Mouse (Mus musculus) forebrain, embryonic 16.5 days (tissue): Measurements from ENCODE around the gene Clstn1. TPM values are rescaled to one million over a fixed set of nuclear protein-coding genes. Genes with fewer than 3 reads are reported as not detected.
A peak's percentile ranks its signal among the peaks of the same experiment; 100 is the strongest.

Experiments used
- ATAC-seq: fragments of 200-750 bp; cut with Nextera tagmentation; 2 replicates; pipeline ENCODE4 v1.8.0; 2017; ENCODE audit warnings: mild to moderate bottlenecking, moderate library complexity
- H3K27ac ChIP-seq: fragments of 300-500 bp; sonication (generic); 2 replicates; pipeline ENCODE4 v1.5.1; 2014; ENCODE audit warnings: low read length, control low read depth
- H3K27me3 ChIP-seq: fragments of 300-500 bp; sonication (generic); replicated peaks from 2 replicates; pipeline ENCODE4 v1.6.1; 2014; ENCODE audit warnings: low read length; ENCODE audit not compliant: control insufficient read depth, insufficient read depth
- H3K36me3 ChIP-seq: fragments of 300-500 bp; sonication (generic); 2 replicates; pipeline ENCODE4 v1.6.1; 2014; ENCODE audit not compliant: control insufficient read depth, insufficient read depth
- H3K4me1 ChIP-seq: fragments of 300-500 bp; sonication (generic); replicated peaks from 2 replicates; pipeline ENCODE4 v1.6.1; 2014; ENCODE audit warnings: low read length; ENCODE audit not compliant: control insufficient read depth, insufficient read depth
- H3K4me2 ChIP-seq: fragments of 300-500 bp; sonication (generic); 2 replicates; pipeline ENCODE4 v1.6.1; 2014; ENCODE audit warnings: mild to moderate bottlenecking, low read length, control low read depth
- H3K4me3 ChIP-seq: fragments of 300-500 bp; sonication (generic); replicated peaks from 2 replicates; pipeline ENCODE4 v1.5.1; 2014; ENCODE audit warnings: mild to moderate bottlenecking, low read length, control low read depth
- H3K9ac ChIP-seq: fragments of 300-500 bp; sonication (generic); replicated peaks from 2 replicates; pipeline ENCODE4 v1.6.1; 2014; ENCODE audit warnings: low read depth, low read length, control low read depth
- H3K9me3 ChIP-seq: fragments of 300-500 bp; sonication (generic); 2 replicates; pipeline ENCODE4 v1.6.1; 2016; ENCODE audit warnings: low read length; ENCODE audit not compliant: control insufficient read depth
- WGBS: fragments of 180-500 bp; shearing (Covaris S2); extraction: QIAGEN DNeasy Blood & Tissue Kit; methylation state at CpG from one replicate; pipeline ENCODE4 v1.1.7; 2014; 5-methylcytosine and 5-hydroxymethylcytosine counted together
- polyA plus RNA-seq: library from polyadenylated mRNA; unstranded; fragments of >200 nt; fragmentation: Nextera tagmentation; extraction: Ambion mirVana; gene quantifications from 2 replicates; pipeline ENCODE4 v1.2.1, GENCODE M21; 2015

The Clstn1 gene
- polyA plus RNA-seq, 1 experiment from 2014 or later: 65.3 TPM

DNA sequence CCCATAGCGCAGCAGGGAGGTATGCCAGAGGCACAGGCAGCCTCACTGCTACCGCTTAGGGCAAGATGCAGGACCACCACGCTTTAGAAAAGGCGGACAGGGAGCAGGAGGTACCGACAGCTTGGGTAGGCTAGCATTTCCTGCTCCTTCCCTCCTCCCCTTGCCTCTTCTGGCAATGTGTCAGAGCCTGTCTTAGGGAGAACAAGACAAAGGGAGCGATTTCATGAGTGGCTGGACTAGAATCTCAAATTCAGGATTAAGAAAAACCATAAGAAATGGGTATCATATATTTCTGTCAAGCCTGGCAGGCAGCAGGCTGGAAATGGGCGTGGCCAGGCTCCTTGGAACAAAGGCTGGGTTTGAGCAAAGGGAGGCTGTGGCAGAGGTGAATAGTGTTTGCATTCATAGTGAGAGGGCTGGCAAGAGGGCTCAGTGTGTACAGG is 23.3 kb upstream of the Clstn1 start:
- Histone ChIP-seq H3K36me3 (peaks cover 9% of the 10 kb centered on the region; the same call in 1 of the 2 replicates), H3K9ac (peak overlapping the region; percentile 30), H3K27ac (peak overlapping the region; percentile 89), H3K9me3 (no peaks in the 10 kb centered on the region), H3K4me2 (peak overlapping the region; percentile 9), H3K4me1 (peaks cover 27% of the 10 kb centered on the region), H3K4me3 (0 out of 2 replicates have a peak overlapping the region, but pooled peaks have one; percentile 2), H3K27me3 (no peaks in the 10 kb centered on the region)
- ATAC-seq: peak; percentile 82
- WGBS: 11% methylated on average over 7 of the region's 7 CpGs

DNA sequence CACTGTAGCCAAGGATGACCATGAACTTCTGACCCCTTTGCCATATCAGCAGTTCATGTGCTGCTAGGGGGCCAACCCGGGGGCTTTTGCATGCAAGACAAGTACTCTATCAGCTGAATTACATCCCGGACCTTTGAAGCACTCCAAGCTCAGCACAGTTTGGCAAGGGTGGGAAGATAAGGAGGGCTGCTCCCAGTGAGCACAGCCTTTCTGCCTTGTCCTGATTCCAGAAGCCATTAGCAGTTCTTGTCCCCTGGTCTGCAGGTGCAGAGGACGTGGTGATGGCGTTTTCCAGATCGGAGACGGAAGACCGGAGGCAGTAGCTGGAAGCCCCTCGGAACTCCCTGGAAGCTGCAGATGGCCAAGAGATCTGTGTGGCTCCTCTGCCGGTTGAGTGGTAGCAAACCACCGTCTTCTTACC is 22.3 kb upstream of the Clstn1 start:
- H3K9me3 ChIP-seq: no peaks in the 10 kb centered on the region
- peaks cover 27% of the 10 kb centered on the region for H3K4me1 ChIP-seq
- H3K4me3 ChIP-seq: no peak overlapping the region
- no peak overlapping the region for H3K9ac ChIP-seq
- H3K27me3 ChIP-seq: no peaks in the 10 kb centered on the region
- 85% methylated on average over 10 of the region's 10 CpGs for WGBS
- peaks cover 9% of the 10 kb centered on the region; the same call in 1 of the 2 replicates for H3K36me3 ChIP-seq
- no peak for ATAC-seq
- peak overlapping the region; percentile 9; the same call in 1 of the 2 replicates for H3K4me2 ChIP-seq
- H3K27ac ChIP-seq: peak overlapping the region; percentile 89

DNA sequence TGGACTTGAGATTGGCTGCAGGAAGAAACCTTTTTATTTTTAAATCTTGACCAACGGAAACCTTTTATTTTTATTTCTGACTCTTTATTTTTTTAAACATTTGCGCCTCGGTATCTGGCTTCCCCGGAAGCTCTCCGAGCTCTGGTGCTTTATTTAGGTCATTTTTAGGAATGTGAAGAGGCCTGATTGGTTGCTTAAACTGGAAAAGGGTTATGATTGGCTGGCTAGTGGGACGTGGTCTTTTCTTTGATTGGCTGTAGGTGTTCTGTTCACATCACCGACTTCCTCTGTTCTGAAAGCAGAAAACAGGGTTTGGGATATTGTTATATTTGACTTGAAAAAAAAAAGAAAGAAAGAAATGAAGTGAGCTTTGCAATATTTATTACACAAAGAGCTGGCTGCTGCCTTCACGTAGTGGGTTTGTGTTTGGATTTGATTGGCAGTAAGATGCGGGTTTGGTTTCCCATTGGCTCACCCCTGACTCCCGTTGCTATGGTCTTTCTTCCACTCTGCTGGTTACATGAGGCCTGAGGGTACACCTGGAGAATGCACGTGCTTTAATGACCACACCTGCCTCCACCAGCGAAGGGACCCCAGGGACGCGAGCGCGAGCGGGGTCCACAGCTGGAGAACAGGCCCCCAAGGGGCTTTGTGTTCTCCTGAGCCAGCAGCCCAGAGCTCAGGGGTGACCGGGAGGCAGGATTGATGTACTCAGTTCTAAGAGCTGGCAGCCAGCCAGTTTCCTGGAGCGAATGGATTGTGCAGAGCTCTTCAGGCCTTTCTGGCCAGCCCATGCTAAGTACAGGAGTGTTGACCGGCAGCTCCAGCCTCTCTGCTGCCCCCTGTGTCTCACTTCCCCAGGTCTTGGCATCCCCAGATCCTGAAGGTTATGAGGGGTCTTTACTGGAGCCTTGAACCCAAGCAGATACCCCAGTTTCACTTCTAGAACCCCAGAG is 21.5 kb upstream of the Clstn1 start:
- H3K27me3 ChIP-seq: no peaks in the 10 kb centered on the region
- no peaks in the 10 kb centered on the region for H3K9me3 ChIP-seq
- H3K4me2 ChIP-seq: peak overlapping the region; percentile 37
- H3K9ac ChIP-seq: no peak overlapping the region
- no peak overlapping the region for H3K4me3 ChIP-seq
- H3K27ac ChIP-seq: peak overlapping the region; percentile 89
- ATAC-seq: peak; percentile 39
- 46% methylated on average over 20 of the region's 20 CpGs for WGBS
- H3K4me1 ChIP-seq: peaks cover 27% of the 10 kb centered on the region
- H3K36me3 ChIP-seq: peaks cover 5% of the 10 kb centered on the region; the same call in 1 of the 2 replicates

DNA sequence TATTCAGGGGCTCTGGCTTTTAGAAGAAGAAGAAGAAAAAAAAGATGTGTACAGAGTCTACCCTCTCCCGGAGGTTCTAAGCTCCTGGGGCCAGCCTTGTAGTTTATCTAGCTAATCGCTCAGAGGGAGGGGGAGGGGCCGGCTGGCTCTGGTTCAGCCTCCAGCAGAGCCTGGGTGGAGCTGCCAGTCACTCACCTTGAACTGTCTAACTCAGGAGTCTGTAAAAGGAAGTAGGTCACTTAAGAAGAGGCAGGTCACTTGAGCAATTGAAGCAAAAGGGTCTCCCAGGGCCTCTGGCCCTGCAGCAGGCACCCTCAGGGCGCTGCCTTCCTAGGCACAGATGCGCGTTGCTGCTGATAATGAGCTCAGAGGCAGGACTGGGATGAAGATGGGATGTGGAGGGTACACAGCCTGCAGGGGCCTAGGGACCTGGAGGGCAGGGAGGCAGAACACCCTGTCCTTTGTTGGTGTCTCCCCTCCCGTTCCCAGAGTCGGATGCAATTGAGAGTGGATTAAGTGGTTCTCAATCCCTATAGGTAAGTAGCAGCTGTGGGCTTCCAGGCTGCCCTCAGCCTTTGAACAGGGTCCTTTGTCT is 18.7 kb upstream of the Clstn1 start:
- ATAC-seq: no peak
- Histone ChIP-seq H3K4me1 (peaks cover 24% of the 10 kb centered on the region), H3K9ac (no peak overlapping the region; the same call in 1 of the 2 replicates)

GRCm38 (mm10) chr4:149568622-149569021 is 17.6 kb upstream of the Clstn1 start:
- ATAC-seq: no peak
- Histone ChIP-seq H3K4me2 (no peak overlapping the region), H3K27me3 (no peaks in the 10 kb centered on the region), H3K9me3 (no peaks in the 10 kb centered on the region), H3K4me1 (peaks cover 17% of the 10 kb centered on the region), H3K4me3 (no peak overlapping the region), H3K9ac (no peak overlapping the region), H3K36me3 (no peaks in the 10 kb centered on the region), H3K27ac (no peak overlapping the region)
- WGBS: 71% methylated on average over 6 of the region's 6 CpGs

More for the DNA sequence above, 18.7 kb upstream of the Clstn1 start:
- Histone ChIP-seq H3K4me3 (no peak overlapping the region), H3K4me2 (no peak overlapping the region), H3K9me3 (no peaks in the 10 kb centered on the region), H3K27me3 (no peaks in the 10 kb centered on the region), H3K27ac (no peak overlapping the region), H3K36me3 (no peaks in the 10 kb centered on the region)
- WGBS: 13% methylated on average over 8 of the region's 8 CpGs

DNA sequence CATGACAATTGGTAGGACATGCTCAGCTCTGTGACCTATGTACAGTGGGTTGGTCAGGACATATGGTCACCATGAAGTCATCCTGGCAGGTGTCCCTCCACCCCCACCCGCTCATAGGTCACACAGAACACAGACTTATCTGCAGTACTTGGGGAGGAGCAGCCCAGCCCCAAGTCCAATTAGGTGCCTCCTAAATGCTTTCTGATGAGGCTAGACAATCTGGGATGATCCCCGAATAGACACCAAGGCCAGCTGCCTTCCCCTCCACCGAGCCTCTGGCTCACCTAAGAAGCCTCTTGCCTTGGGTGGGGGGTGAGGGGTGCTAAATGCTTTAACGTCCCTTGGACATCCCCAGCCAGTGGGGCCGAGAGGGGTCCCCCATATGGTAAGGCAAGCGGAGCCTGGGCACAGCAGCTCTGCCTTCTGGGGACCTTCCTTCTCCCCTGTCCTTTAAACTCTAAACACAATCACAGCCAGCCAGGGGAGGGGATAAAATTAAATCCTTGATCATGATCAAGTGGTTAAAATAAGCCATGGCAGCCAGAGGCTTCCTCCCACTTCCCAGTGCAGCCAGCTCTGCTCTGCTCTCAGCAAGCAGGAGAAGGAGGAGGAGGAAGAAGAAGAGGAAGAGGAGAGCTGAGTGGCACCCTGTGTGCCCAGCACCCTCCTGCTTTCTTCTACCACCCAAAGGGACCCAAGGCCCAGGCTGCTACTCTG is 16.3 kb upstream of the Clstn1 start:
- Histone ChIP-seq H3K27me3 (no peaks in the 10 kb centered on the region), H3K9ac (no peak overlapping the region), H3K9me3 (no peaks in the 10 kb centered on the region), H3K4me2 (no peak overlapping the region), H3K4me3 (no peak overlapping the region), H3K36me3 (no peaks in the 10 kb centered on the region), H3K4me1 (peaks cover 9% of the 10 kb centered on the region), H3K27ac (no peak overlapping the region)
- 85% methylated on average over 6 of the region's 6 CpGs for WGBS
- no peak for ATAC-seq

DNA sequence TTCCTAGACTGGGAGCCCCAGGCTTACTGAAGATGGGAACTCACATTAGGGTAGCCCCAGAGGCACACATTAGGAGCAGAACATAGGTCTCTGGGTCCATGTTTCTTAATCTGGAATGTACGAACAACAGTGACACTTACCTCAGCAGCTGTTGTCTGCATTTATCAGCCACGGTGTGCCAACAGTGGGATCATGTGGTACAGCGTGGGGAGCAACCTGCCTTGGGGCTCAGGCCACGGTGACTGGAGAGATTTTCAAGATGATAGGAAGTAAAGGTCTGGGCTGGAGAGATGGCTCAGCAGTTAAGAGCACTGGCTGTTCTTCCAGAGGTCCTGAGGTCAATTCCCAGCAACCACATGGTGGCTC is 15.8 kb upstream of the Clstn1 start:
- Histone ChIP-seq H3K4me3 (no peak overlapping the region), H3K36me3 (no peaks in the 10 kb centered on the region), H3K9ac (no peak overlapping the region), H3K4me2 (no peak overlapping the region), H3K27me3 (no peaks in the 10 kb centered on the region), H3K27ac (no peak overlapping the region), H3K4me1 (peaks cover 8% of the 10 kb centered on the region; the same call in 1 of the 2 replicates), H3K9me3 (no peaks in the 10 kb centered on the region)
- 83% methylated on average over 4 of the region's 4 CpGs for WGBS
- ATAC-seq: no peak

DNA sequence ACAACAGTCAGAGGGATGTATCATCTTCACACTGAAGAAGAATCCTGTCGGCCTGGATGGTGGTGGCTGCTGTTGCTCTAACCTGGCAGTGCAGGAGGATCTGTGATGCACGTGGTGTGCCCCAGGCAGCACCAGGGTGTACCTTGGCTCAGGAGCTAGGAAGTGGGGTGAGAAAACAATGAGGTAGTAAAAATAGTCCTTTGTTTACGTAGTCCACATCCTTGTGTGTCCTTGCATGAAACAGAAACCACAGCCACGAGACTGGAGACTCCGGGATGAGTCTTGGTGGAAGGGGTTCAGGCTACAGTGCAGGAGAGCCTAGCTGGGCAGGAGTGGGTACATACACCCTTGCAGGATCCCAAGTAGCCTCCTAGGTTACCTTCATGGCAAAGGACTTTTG is 15.1 kb upstream of the Clstn1 start:
- H3K4me1 ChIP-seq: peaks cover 8% of the 10 kb centered on the region
- no peaks in the 10 kb centered on the region for H3K36me3 ChIP-seq
- no peak overlapping the region for H3K4me2 ChIP-seq
- no peak overlapping the region for H3K27ac ChIP-seq
- no peak for ATAC-seq
- 78% methylated on average over 5 of the region's 5 CpGs for WGBS
- no peak overlapping the region for H3K4me3 ChIP-seq
- no peaks in the 10 kb centered on the region for H3K27me3 ChIP-seq
- H3K9me3 ChIP-seq: no peaks in the 10 kb centered on the region
- H3K9ac ChIP-seq: no peak overlapping the region

- no peak for ATAC-seq
- Histone ChIP-seq H3K4me1 (peaks cover 8% of the 10 kb centered on the region), H3K27me3 (no peaks in the 10 kb centered on the region), H3K27ac (no peak overlapping the region), H3K9me3 (no peaks in the 10 kb centered on the region), H3K4me2 (no peak overlapping the region), H3K9ac (no peak overlapping the region), H3K4me3 (no peak overlapping the region), H3K36me3 (no peaks in the 10 kb centered on the region)
- 45% methylated on average over 8 of the region's 8 CpGs for WGBS
Observed at GRCm38 (mm10) chr4:149571651-149572149, 14.6 kb upstream of the Clstn1 start.
